Mouse (Mus musculus): ENCODE data around the gene Prune1.

DNA sequence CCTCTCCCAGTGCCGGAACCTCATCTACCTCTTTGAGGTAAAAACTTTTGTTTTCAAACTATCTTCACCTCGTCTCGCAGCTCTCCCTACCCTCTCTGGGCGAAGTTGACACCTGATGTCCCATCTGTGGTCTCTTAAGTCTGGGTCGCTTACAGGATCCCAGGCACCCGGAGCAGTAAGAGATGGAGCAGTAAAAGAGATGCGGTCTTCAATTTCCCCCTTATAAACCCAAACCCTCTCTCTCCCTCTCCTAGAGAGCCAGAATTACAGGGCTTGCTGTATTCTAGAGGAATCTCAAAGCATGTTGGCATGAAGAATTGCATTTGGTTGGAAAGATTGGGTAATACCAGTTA, 1.7 kb upstream of the Prune1 start:
- TF ChIP-seq POLR2A (IDR thresholded peaks at IDR 0.05; ENCODE audit: extremely low read depth, insufficient read depth, low read length) (no peak), CTCF (IDR thresholded peaks at IDR 0.05; ENCODE audit: extremely low read depth, insufficient read depth, low read length) (no peak)

All from cortical plate, adult 2 months (tissue).